Mouse (Mus musculus): ENCODE measurements around the gene Prkcb.

GRCm38 (mm10) chr7:122341813-122342212 is 53.3 kb downstream of the Prkcb start:
- TF ChIP-seq EP300 (IDR thresholded peaks at IDR 0.05; ENCODE audit: insufficient read depth, low read depth, low read length) (no peak), POLR2A (IDR thresholded peaks at IDR 0.05; ENCODE audit: insufficient read depth, low read length) (no peak)
